Mouse (Mus musculus) myocyte (in vitro differentiated cells): ENCODE data around the gene Rnd2.

Experiments
- MYOD1 ChIP-seq, 3 experiments: IDR thresholded peaks; one replicate each; pipeline ENCODE4 v1.6.1; 2011; ENCODE audit warnings: control low read depth in 2 of 3, low read depth in 2 of 3, mild to moderate bottlenecking in 2 of 3, moderate library complexity in 1 of 3; ENCODE audit not compliant: insufficient read length in 2 of 3, control insufficient read depth in 1 of 3
- MYOG ChIP-seq, 3 experiments: IDR thresholded peaks; one replicate each; pipeline ENCODE4 v1.6.1; 2011; ENCODE audit warnings: control low read depth in 2 of 3, low read depth in 2 of 3, mild to moderate bottlenecking in 2 of 3; ENCODE audit not compliant: insufficient read length in 2 of 3, control insufficient read depth in 1 of 3, insufficient read depth in 1 of 3
- POLR2A ChIP-seq: IDR thresholded peaks from one replicate; pipeline ENCODE4 v1.6.1; 2011; ENCODE audit warnings: low read depth, mild to moderate bottlenecking, control low read depth, moderate library complexity; ENCODE audit not compliant: insufficient read length
- POLR2AphosphoS2 ChIP-seq: IDR thresholded peaks from one replicate; pipeline ENCODE4 v1.6.1; 2011; ENCODE audit warnings: low read depth, control low read depth; ENCODE audit not compliant: insufficient read length
- REST ChIP-seq: IDR thresholded peaks from one replicate; pipeline ENCODE4 v1.6.1; 2011; ENCODE audit warnings: mild to moderate bottlenecking, control low read depth, moderate library complexity; ENCODE audit not compliant: insufficient read depth, insufficient read length
- TCF12 ChIP-seq: IDR thresholded peaks from one replicate; pipeline ENCODE4 v1.6.1; 2011; ENCODE audit warnings: mild to moderate bottlenecking, control low read depth; ENCODE audit not compliant: poor library complexity, insufficient read depth, severe bottlenecking
- USF1 ChIP-seq: IDR thresholded peaks from one replicate; pipeline ENCODE4 v1.6.1; 2011; ENCODE audit warnings: low read depth, mild to moderate bottlenecking, control low read depth, moderate library complexity

- TF ChIP-seq POLR2A (no peak), TCF12 (no peak), POLR2AphosphoS2 (no peak), USF1 (no peak), REST (no peak), MYOD1 (IDR thresholded peaks at IDR 0.05; ENCODE audit: control insufficient read depth in 1 of 3, insufficient read length in 2 of 3, low read depth in 2 of 3) (no peak), MYOG (IDR thresholded peaks at IDR 0.05; ENCODE audit: control insufficient read depth in 1 of 3, insufficient read depth in 1 of 3, insufficient read length in 2 of 3, low read depth in 2 of 3) (no peak)
Measured at GRCm38 (mm10) chr11:101426165-101426564, 38.6 kb upstream of the Rnd2 start.
